Mouse (Mus musculus): ENCODE results near the gene Slc44a4. TPM values are rescaled to one million over a fixed set of nuclear protein-coding genes. Genes with fewer than 3 reads are reported as not detected.

The Slc44a4 gene
- polyA plus RNA-seq, 1 experiment from 2014 or later, result 0.42 TPM

- Histone ChIP-seq H3K4me2 (peak within 1 kb of the TSS; percentile 98), H3K36me3 (ENCODE audit: insufficient read depth) (peaks cover 4% of the 10 kb centered on the region; the same call in 1 of the 2 replicates), H3K27ac (ENCODE audit: low read depth) (peak within 1 kb of the TSS; percentile 9; the same call in 1 of the 2 replicates), H3K4me3 (ENCODE audit: low read depth, low read length) (peak within 1 kb of the TSS; percentile 62), H3K4me1 (ENCODE audit: insufficient read depth) (0 out of 2 replicates have a peak, but pooled peaks cover 3% of the 10 kb centered on the region), H3K27me3 (ENCODE audit: insufficient read depth, low read length) (no peaks in the 10 kb centered on the region), H3K9me3 (ENCODE audit: low read depth, low read length) (no peaks in the 10 kb centered on the region), H3K9ac (peak within 1 kb of the TSS; percentile 69)
- peak; percentile 79 for TF ChIP-seq CTCF (IDR thresholded peaks at IDR 0.05; ENCODE audit: low read depth)
- DNase-seq (peak; percentile 99), ATAC-seq (ENCODE audit: insufficient read depth) (peak; percentile 97)
- WGBS, result under 1% methylated on average over 38 of the region's 38 CpGs
These were observed 16.9 kb downstream of the Slc44a4 start, which contains the start of gene Neu1 for GRCm38 (mm10) chr17:34931061-34931734. Gene Neu1 (plus strand): TSS chr17:34931253.

- Histone ChIP-seq H3K4me3 (ENCODE audit: low read depth, low read length) (peak overlapping the region; percentile 62), H3K9ac (peak overlapping the region; percentile 69), H3K36me3 (ENCODE audit: insufficient read depth) (peaks cover 4% of the 10 kb centered on the region; the same call in 1 of the 2 replicates), H3K27me3 (ENCODE audit: insufficient read depth, low read length) (no peaks in the 10 kb centered on the region), H3K4me2 (peak overlapping the region; percentile 98), H3K9me3 (ENCODE audit: low read depth, low read length) (no peaks in the 10 kb centered on the region), H3K27ac (ENCODE audit: low read depth) (peak overlapping the region; percentile 9; the same call in 1 of the 2 replicates), H3K4me1 (ENCODE audit: insufficient read depth) (0 out of 2 replicates have a peak, but pooled peaks cover 3% of the 10 kb centered on the region)
- ATAC-seq (ENCODE audit: insufficient read depth), result peak; percentile 26; the same call in 1 of the 2 replicates
- no peak for TF ChIP-seq CTCF (IDR thresholded peaks at IDR 0.05; ENCODE audit: low read depth)
- peak; percentile 24 for DNase-seq
- 7% methylated on average over 14 of the region's 14 CpGs for WGBS
These were observed 17.5 kb downstream of the Slc44a4 start for GRCm38 (mm10) chr17:34931735-34932098.

- 70% methylated on average over 8 of the region's 8 CpGs for WGBS
- H3K27me3 ChIP-seq (ENCODE audit: insufficient read depth, low read length), result no peaks in the 10 kb centered on the region
- no peak overlapping the region for H3K27ac ChIP-seq (ENCODE audit: low read depth)
- TF ChIP-seq CTCF (IDR thresholded peaks at IDR 0.05; ENCODE audit: low read depth), result no peak
- H3K4me3 ChIP-seq (ENCODE audit: low read depth, low read length), result peak overlapping the region; percentile 62
- peaks cover 4% of the 10 kb centered on the region; the same call in 1 of the 2 replicates for H3K36me3 ChIP-seq (ENCODE audit: insufficient read depth)
- DNase-seq (no peak), ATAC-seq (ENCODE audit: insufficient read depth) (no peak)
- H3K9ac ChIP-seq, result peak overlapping the region; percentile 69
- no peaks in the 10 kb centered on the region for H3K9me3 ChIP-seq (ENCODE audit: low read depth, low read length)
- H3K4me2 ChIP-seq, result peak overlapping the region; percentile 98
- 0 out of 2 replicates have a peak, but pooled peaks cover 3% of the 10 kb centered on the region for H3K4me1 ChIP-seq (ENCODE audit: insufficient read depth)
These were observed 18.0 kb downstream of the Slc44a4 start for GRCm38 (mm10) chr17:34932287-34932686.

GRCm38 (mm10) chr17:34934031-34934430, 19.8 kb downstream of the Slc44a4 start:
- ATAC-seq (ENCODE audit: insufficient read depth) (no peak), DNase-seq (no peak)
- WGBS, result 71% methylated on average over 24 of the region's 24 CpGs
- H3K4me2 ChIP-seq, result no peak overlapping the region
- no peak overlapping the region for H3K27ac ChIP-seq (ENCODE audit: low read depth)
- peaks cover 4% of the 10 kb centered on the region; the same call in 1 of the 2 replicates for H3K36me3 ChIP-seq (ENCODE audit: insufficient read depth)
- no peak overlapping the region for H3K9ac ChIP-seq
- no peaks in the 10 kb centered on the region for H3K9me3 ChIP-seq (ENCODE audit: low read depth, low read length)
- TF ChIP-seq CTCF (IDR thresholded peaks at IDR 0.05; ENCODE audit: low read depth), result no peak
- H3K4me3 ChIP-seq (ENCODE audit: low read depth, low read length), result no peak overlapping the region
- no peaks in the 10 kb centered on the region for H3K27me3 ChIP-seq (ENCODE audit: insufficient read depth, low read length)
- H3K4me1 ChIP-seq (ENCODE audit: insufficient read depth), result 0 out of 2 replicates have a peak, but pooled peaks cover 3% of the 10 kb centered on the region

GRCm38 (mm10) chr17:34934830-34935229, 20.6 kb downstream of the Slc44a4 start:
- ATAC-seq (ENCODE audit: insufficient read depth) (no peak), DNase-seq (peak; percentile 23)
- TF ChIP-seq CTCF (IDR thresholded peaks at IDR 0.05; ENCODE audit: low read depth), result no peak
- no peak overlapping the region for H3K27ac ChIP-seq (ENCODE audit: low read depth)
- H3K4me3 ChIP-seq (ENCODE audit: low read depth, low read length), result no peak overlapping the region
- H3K4me2 ChIP-seq, result no peak overlapping the region
- H3K9me3 ChIP-seq (ENCODE audit: low read depth, low read length), result no peaks in the 10 kb centered on the region
- WGBS, result 45% methylated on average over 8 of the region's 8 CpGs
- H3K27me3 ChIP-seq (ENCODE audit: insufficient read depth, low read length), result no peaks in the 10 kb centered on the region
- H3K36me3 ChIP-seq (ENCODE audit: insufficient read depth), result peaks cover 4% of the 10 kb centered on the region; the same call in 1 of the 2 replicates
- H3K4me1 ChIP-seq (ENCODE audit: insufficient read depth), result 0 out of 2 replicates have a peak, but pooled peaks cover 3% of the 10 kb centered on the region
- H3K9ac ChIP-seq, result no peak overlapping the region

GRCm38 (mm10) chr17:34937960-34938505, 23.8 kb downstream of the Slc44a4 start:
- DNase-seq, result no peak
- peaks cover 4% of the 10 kb centered on the region; the same call in 1 of the 2 replicates for H3K36me3 ChIP-seq (ENCODE audit: insufficient read depth)
- 0 out of 2 replicates have a peak, but pooled peaks cover 4% of the 10 kb centered on the region for H3K4me1 ChIP-seq (ENCODE audit: insufficient read depth)
- H3K4me3 ChIP-seq (ENCODE audit: low read depth, low read length), result no peak overlapping the region
- no peak for ATAC-seq (ENCODE audit: insufficient read depth)
- H3K9ac ChIP-seq, result no peak overlapping the region
- no peak overlapping the region for H3K4me2 ChIP-seq
- H3K27ac ChIP-seq (ENCODE audit: low read depth), result no peak overlapping the region
- WGBS, result 79% methylated on average over 6 of the region's 6 CpGs
- TF ChIP-seq CTCF (IDR thresholded peaks at IDR 0.05; ENCODE audit: low read depth), result no peak
- H3K9me3 ChIP-seq (ENCODE audit: low read depth, low read length), result no peaks in the 10 kb centered on the region
- H3K27me3 ChIP-seq (ENCODE audit: insufficient read depth, low read length), result no peaks in the 10 kb centered on the region
